Mouse (Mus musculus) hindbrain, embryonic 10.5 days (tissue): ENCODE measurements at regions not wholly inside any gene's neighbourhood (a gene's known extent, or its start where the extent isn't known, plus 50 kb on each side); places are given as distances from the start of the nearest gene placed in this dataset.

Experiments used
- DNase-seq: peaks from one replicate; pipeline ENCODE4 v3.0.0-alpha.2; 2017; ENCODE audit warnings: low spot score
- H3K27ac ChIP-seq: fragments of 300-500 bp; sonication (generic); 2 replicates; pipeline ENCODE4 v1.5.1; 2016; ENCODE audit warnings: mild to moderate bottlenecking, moderate library complexity
- H3K27me3 ChIP-seq: fragments of 300-500 bp; sonication (generic); 2 replicates; pipeline ENCODE4 v1.6.1; 2016; ENCODE audit warnings: mild to moderate bottlenecking; ENCODE audit not compliant: poor library complexity, insufficient read depth, severe bottlenecking
- H3K36me3 ChIP-seq: fragments of 300-500 bp; sonication (generic); 2 replicates; pipeline ENCODE4 v1.6.1; 2016; ENCODE audit warnings: mild to moderate bottlenecking, moderate library complexity
- H3K4me1 ChIP-seq: fragments of 300-500 bp; sonication (generic); replicated peaks from 2 replicates; pipeline ENCODE4 v1.6.1; 2016; ENCODE audit warnings: mild to moderate bottlenecking
- H3K4me3 ChIP-seq: fragments of 300-500 bp; sonication (generic); 2 replicates; pipeline ENCODE4 v1.5.1; 2016; ENCODE audit warnings: mild to moderate bottlenecking, moderate library complexity
- H3K9me3 ChIP-seq: fragments of 300-500 bp; sonication (generic); 2 replicates; pipeline ENCODE4 v1.6.1; 2016; ENCODE audit warnings: mild to moderate bottlenecking, moderate library complexity
- WGBS: fragments of 180-500 bp; shearing (Covaris S2); methylation state at CpG from one replicate; pipeline ENCODE4 v1.1.7; 2016; 5-methylcytosine and 5-hydroxymethylcytosine counted together

DNA sequence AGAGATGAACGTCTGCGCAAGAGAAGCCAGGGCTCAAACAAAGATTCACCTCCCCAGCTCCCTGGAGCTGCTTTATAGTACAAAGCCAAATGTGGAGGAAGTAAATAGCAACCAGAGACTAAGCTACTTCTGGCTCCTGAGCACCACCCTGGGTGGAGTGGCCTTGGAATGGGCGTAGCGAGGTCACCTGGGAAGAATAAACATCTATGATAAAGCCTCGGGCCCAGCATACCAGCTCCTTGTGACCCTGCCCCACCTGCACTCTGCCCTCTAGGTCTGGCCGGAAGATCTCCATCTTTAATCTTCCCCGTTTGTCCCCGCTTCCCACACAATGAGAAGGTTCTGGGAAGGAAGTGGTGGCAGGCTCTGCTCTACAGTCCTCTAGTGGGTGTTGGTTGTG, 61.0 kb upstream of the Ptpn3 start:
- Histone ChIP-seq H3K4me1 (no peaks in the 10 kb centered on the region), H3K27ac (no peak overlapping the region), H3K4me3 (no peak overlapping the region), H3K9me3 (no peaks in the 10 kb centered on the region), H3K27me3 (no peaks in the 10 kb centered on the region), H3K36me3 (no peaks in the 10 kb centered on the region)
- DNase-seq, result no peak
- WGBS, result 87% methylated on average over 8 of the region's 8 CpGs

DNA sequence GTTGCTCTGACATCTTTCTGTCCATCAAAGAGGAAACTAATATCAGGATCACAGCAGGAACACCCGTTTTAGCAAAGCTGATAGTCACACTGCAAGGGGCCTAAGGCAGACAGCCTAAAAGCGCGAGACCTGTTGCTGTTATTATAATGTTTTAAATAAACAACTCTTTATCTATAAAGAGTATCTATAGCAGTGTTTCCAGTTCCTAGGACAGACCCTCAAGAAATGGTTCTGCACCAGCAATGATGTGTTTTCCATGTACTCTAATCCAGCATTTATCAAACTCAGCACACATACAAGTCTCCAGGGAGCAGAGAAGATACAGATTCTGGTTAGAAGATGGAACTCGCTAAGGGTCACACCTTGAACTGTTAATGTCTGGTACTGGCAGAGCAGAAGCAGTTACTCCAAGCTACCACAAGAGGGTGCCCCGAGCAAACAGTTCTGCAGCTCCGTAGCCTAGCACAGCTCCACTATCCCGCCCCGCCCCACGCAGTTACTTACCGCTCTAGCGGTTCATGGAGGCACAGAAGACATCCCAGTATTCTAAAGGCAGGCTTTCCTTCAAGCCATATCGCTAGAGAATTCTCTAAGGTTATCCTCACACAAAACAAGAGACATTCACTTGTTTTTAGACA, 64.2 kb upstream of the Palm2 start:
- peak; percentile 75 for DNase-seq
- no peaks in the 10 kb centered on the region for H3K27me3 ChIP-seq
- H3K27ac ChIP-seq, result no peak overlapping the region
- no peaks in the 10 kb centered on the region for H3K9me3 ChIP-seq
- H3K4me1 ChIP-seq, result no peaks in the 10 kb centered on the region
- 22% methylated on average over 12 of the region's 12 CpGs for WGBS
- no peaks in the 10 kb centered on the region for H3K36me3 ChIP-seq
- no peak overlapping the region for H3K4me3 ChIP-seq

- no peaks in the 10 kb centered on the region for H3K27me3 ChIP-seq
- H3K4me1 ChIP-seq, result peaks cover 13% of the 10 kb centered on the region; the same call in 1 of the 2 replicates
- H3K27ac ChIP-seq, result no peak overlapping the region
- DNase-seq, result peak; percentile 68
- WGBS, result 48% methylated on average over 5 of the region's 5 CpGs
- H3K36me3 ChIP-seq, result no peaks in the 10 kb centered on the region
- H3K4me3 ChIP-seq, result no peak overlapping the region
- H3K9me3 ChIP-seq, result no peaks in the 10 kb centered on the region
Observed at GRCm38 (mm10) chr4:57377872-57378271, 56.2 kb upstream of the Palm2 start.

DNA sequence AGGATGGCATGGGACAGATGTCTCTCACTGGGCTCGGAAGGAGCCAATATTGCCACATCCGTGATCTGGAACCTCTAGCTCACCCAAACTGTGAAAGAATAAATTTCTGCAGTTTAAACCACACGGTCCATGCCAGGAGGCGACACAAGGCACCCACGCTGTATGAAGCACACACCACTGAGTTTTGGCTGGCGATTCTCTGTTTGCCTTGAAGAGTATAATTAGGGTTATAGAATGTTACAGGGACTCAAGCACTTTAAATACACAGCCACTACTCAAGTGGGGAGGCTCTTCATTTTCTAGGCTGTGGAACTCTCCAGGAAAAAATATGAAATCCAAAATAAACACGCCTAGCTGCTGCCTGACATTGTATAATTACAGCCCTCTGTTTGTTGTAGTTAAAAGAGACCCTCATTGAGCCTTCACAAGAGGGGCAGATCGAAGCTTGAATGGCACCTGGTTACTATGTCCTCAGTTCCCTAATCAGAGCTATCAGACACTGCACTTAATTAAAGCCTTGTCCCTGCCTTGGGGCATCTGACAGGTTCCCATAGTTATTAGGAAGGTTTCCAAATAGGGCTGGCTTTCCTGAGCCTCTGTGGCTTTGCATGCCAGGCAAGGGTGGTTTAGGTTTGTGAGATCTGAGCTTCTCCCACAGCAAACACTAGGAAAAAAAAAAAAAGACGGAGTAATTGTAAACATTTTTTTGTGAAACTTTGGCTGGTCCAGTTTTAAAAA, 53.8 kb upstream of the Palm2 start:
- WGBS, result 87% methylated on average over 9 of the region's 9 CpGs
- Histone ChIP-seq H3K36me3 (no peaks in the 10 kb centered on the region), H3K4me3 (no peak overlapping the region), H3K4me1 (peaks cover 13% of the 10 kb centered on the region; the same call in 1 of the 2 replicates), H3K27me3 (no peaks in the 10 kb centered on the region), H3K27ac (no peak overlapping the region), H3K9me3 (no peaks in the 10 kb centered on the region)
- no peak for DNase-seq

GRCm38 (mm10) chr4:57381306-57381705, 52.7 kb upstream of the Palm2 start:
- DNase-seq, result no peak
- no peaks in the 10 kb centered on the region for H3K36me3 ChIP-seq
- H3K4me1 ChIP-seq, result peaks cover 13% of the 10 kb centered on the region; the same call in 1 of the 2 replicates
- WGBS, result 88% methylated on average over 4 of the region's 4 CpGs
- no peaks in the 10 kb centered on the region for H3K9me3 ChIP-seq
- no peak overlapping the region for H3K4me3 ChIP-seq
- no peak overlapping the region for H3K27ac ChIP-seq
- H3K27me3 ChIP-seq, result no peaks in the 10 kb centered on the region
